Mouse (Mus musculus) forebrain, embryonic 11.5 days (tissue): ENCODE results near the gene Galnt10. TPM values are rescaled to one million over a fixed set of nuclear protein-coding genes. Genes with fewer than 3 reads are reported as not detected.
A peak's percentile ranks its signal among the peaks of the same experiment; 100 is the strongest.

Source experiments
- ATAC-seq: fragments of 200-750 bp; cut with Nextera tagmentation; replicated peaks from 2 replicates; pipeline ENCODE4 v1.8.0; 2017; ENCODE audit warnings: moderate TSS enrichment; ENCODE audit not compliant: low FRiP score
- DNase-seq: peaks from one replicate; pipeline ENCODE4 v3.0.0-alpha.2; 2017; ENCODE audit warnings: low spot score
- H3K27ac ChIP-seq: fragments of 300-500 bp; sonication (generic); 2 replicates; pipeline ENCODE4 v1.5.1; 2014; ENCODE audit warnings: low read depth, low read length
- H3K27me3 ChIP-seq: fragments of 300-500 bp; sonication (generic); 2 replicates; pipeline ENCODE4 v1.6.1; 2014; ENCODE audit warnings: mild to moderate bottlenecking, low read length, mixed read lengths; ENCODE audit not compliant: control insufficient read depth, insufficient read depth
- H3K36me3 ChIP-seq: fragments of 300-500 bp; sonication (generic); 2 replicates; pipeline ENCODE4 v1.6.1; 2014; ENCODE audit warnings: mild to moderate bottlenecking, low read length, moderate library complexity, mixed read lengths; ENCODE audit not compliant: control insufficient read depth, insufficient read depth
- H3K4me1 ChIP-seq: fragments of 300-500 bp; sonication (generic); replicated peaks from 2 replicates; pipeline ENCODE4 v1.6.1; 2014; ENCODE audit warnings: low read length, mixed read lengths; ENCODE audit not compliant: control insufficient read depth, insufficient read depth
- H3K4me2 ChIP-seq: fragments of 300-500 bp; sonication (generic); 2 replicates; pipeline ENCODE4 v1.6.1; 2014; ENCODE audit warnings: low read depth, mild to moderate bottlenecking, low read length, moderate library complexity, mixed read lengths; ENCODE audit not compliant: severe bottlenecking
- H3K4me3 ChIP-seq: fragments of 300-500 bp; sonication (generic); 2 replicates; pipeline ENCODE4 v1.5.1; 2014; ENCODE audit warnings: low read depth, low read length
- H3K9ac ChIP-seq: fragments of 300-500 bp; sonication (generic); 2 replicates; pipeline ENCODE4 v1.6.1; 2014; ENCODE audit warnings: low read length
- H3K9me3 ChIP-seq: fragments of 300-500 bp; sonication (generic); 2 replicates; pipeline ENCODE4 v1.6.1; 2016; ENCODE audit warnings: low read length, mixed read lengths; ENCODE audit not compliant: control insufficient read depth
- WGBS: fragments of 180-500 bp; shearing (Covaris S2); extraction: QIAGEN DNeasy Blood & Tissue Kit; methylation state at CpG from one replicate; pipeline ENCODE4 v1.1.7; 2014; 5-methylcytosine and 5-hydroxymethylcytosine counted together
- polyA plus RNA-seq: library from polyadenylated mRNA; unstranded; fragments of >200 nt; fragmentation: Nextera tagmentation; extraction: Ambion mirVana; gene quantifications from 2 replicates; pipeline ENCODE4 v1.2.1, GENCODE M21; 2014

Gene Galnt10
- polyA plus RNA-seq, 1 experiment from 2014 or later, result 18.1 TPM

- H3K4me3 ChIP-seq, result no peak overlapping the region
- no peaks in the 10 kb centered on the region for H3K4me1 ChIP-seq
- no peak overlapping the region for H3K9ac ChIP-seq
- WGBS, result 82% methylated on average over 6 of the region's 6 CpGs
- no peaks in the 10 kb centered on the region for H3K27me3 ChIP-seq
- no peaks in the 10 kb centered on the region for H3K36me3 ChIP-seq
- no peaks in the 10 kb centered on the region for H3K9me3 ChIP-seq
- H3K4me2 ChIP-seq, result no peak overlapping the region
- no peak for DNase-seq
- H3K27ac ChIP-seq, result no peak overlapping the region
- no peak for ATAC-seq
Measured at GRCm38 (mm10) chr11:57669522-57669921, 24.3 kb downstream of the Galnt10 start.

GRCm38 (mm10) chr11:57671120-57671697 is 26.0 kb downstream of the Galnt10 start:
- Histone ChIP-seq H3K4me3 (no peak overlapping the region), H3K9me3 (no peaks in the 10 kb centered on the region), H3K4me2 (no peak overlapping the region), H3K27ac (no peak overlapping the region), H3K36me3 (no peaks in the 10 kb centered on the region), H3K27me3 (no peaks in the 10 kb centered on the region), H3K4me1 (no peaks in the 10 kb centered on the region), H3K9ac (no peak overlapping the region)
- 15% methylated on average over 5 of the region's 5 CpGs for WGBS
- ATAC-seq (no peak), DNase-seq (no peak)

GRCm38 (mm10) chr11:57671797-57672196 is 26.6 kb downstream of the Galnt10 start:
- no peak for ATAC-seq
- Histone ChIP-seq H3K36me3 (no peaks in the 10 kb centered on the region), H3K27me3 (no peaks in the 10 kb centered on the region), H3K27ac (no peak overlapping the region), H3K9ac (no peak overlapping the region), H3K4me3 (no peak overlapping the region), H3K4me1 (no peaks in the 10 kb centered on the region), H3K9me3 (no peaks in the 10 kb centered on the region), H3K4me2 (no peak overlapping the region)
- WGBS, result 58% methylated on average over 10 of the region's 10 CpGs
- DNase-seq, result no peak

- Histone ChIP-seq H3K36me3 (no peaks in the 10 kb centered on the region), H3K9ac (no peak overlapping the region), H3K9me3 (no peaks in the 10 kb centered on the region), H3K4me2 (no peak overlapping the region), H3K4me1 (no peaks in the 10 kb centered on the region), H3K27me3 (no peaks in the 10 kb centered on the region), H3K4me3 (no peak overlapping the region), H3K27ac (no peak overlapping the region)
- ATAC-seq, result no peak
- DNase-seq, result no peak
- WGBS, result 90% methylated on average over 9 of the region's 9 CpGs
Measured at GRCm38 (mm10) chr11:57672995-57673394, 27.8 kb downstream of the Galnt10 start.

- Histone ChIP-seq H3K4me1 (no peaks in the 10 kb centered on the region), H3K9ac (no peak overlapping the region)
Measured at GRCm38 (mm10) chr11:57673977-57674687, 28.9 kb downstream of the Galnt10 start.

GRCm38 (mm10) chr11:57677261-57677660 is 32.0 kb downstream of the Galnt10 start:
- Histone ChIP-seq H3K36me3 (no peaks in the 10 kb centered on the region), H3K9me3 (no peaks in the 10 kb centered on the region), H3K9ac (no peak overlapping the region), H3K4me3 (no peak overlapping the region), H3K27ac (no peak overlapping the region), H3K27me3 (no peaks in the 10 kb centered on the region), H3K4me2 (no peak overlapping the region), H3K4me1 (no peaks in the 10 kb centered on the region)
- WGBS, result 80% methylated on average over 3 of the region's 3 CpGs
- ATAC-seq, result no peak
- DNase-seq, result no peak

More at GRCm38 (mm10) chr11:57673977-57674687, 28.9 kb downstream of the Galnt10 start:
- 84% methylated on average over 12 of the region's 12 CpGs for WGBS
- no peak for ATAC-seq
- Histone ChIP-seq H3K27ac (0 out of 2 replicates have a peak overlapping the region, but pooled peaks have one; percentile 37), H3K4me3 (no peak overlapping the region), H3K4me2 (no peak overlapping the region), H3K27me3 (no peaks in the 10 kb centered on the region), H3K9me3 (no peaks in the 10 kb centered on the region), H3K36me3 (no peaks in the 10 kb centered on the region)
- no peak for DNase-seq

- ATAC-seq, result no peak
- WGBS, result 49% methylated on average over 7 of the region's 7 CpGs
- no peaks in the 10 kb centered on the region for H3K36me3 ChIP-seq
- H3K9me3 ChIP-seq, result no peaks in the 10 kb centered on the region
- no peak overlapping the region for H3K4me3 ChIP-seq
- H3K9ac ChIP-seq, result no peak overlapping the region
- no peak overlapping the region for H3K27ac ChIP-seq
- DNase-seq, result no peak
- H3K4me2 ChIP-seq, result no peak overlapping the region
- H3K27me3 ChIP-seq, result no peaks in the 10 kb centered on the region
- no peaks in the 10 kb centered on the region; the same call in 1 of the 2 replicates for H3K4me1 ChIP-seq
Measured at GRCm38 (mm10) chr11:57682589-57682988, 37.3 kb downstream of the Galnt10 start.

GRCm38 (mm10) chr11:57683125-57683524 is 37.9 kb downstream of the Galnt10 start:
- ATAC-seq, result no peak
- Histone ChIP-seq H3K4me1 (no peaks in the 10 kb centered on the region; the same call in 1 of the 2 replicates), H3K36me3 (no peaks in the 10 kb centered on the region), H3K9ac (no peak overlapping the region), H3K4me3 (no peak overlapping the region), H3K27ac (no peak overlapping the region), H3K4me2 (no peak overlapping the region), H3K27me3 (no peaks in the 10 kb centered on the region), H3K9me3 (no peaks in the 10 kb centered on the region)
- DNase-seq, result no peak
- WGBS, result 87% methylated on average over 12 of the region's 12 CpGs

GRCm38 (mm10) chr11:57683931-57684330 is 38.7 kb downstream of the Galnt10 start:
- WGBS, result 81% methylated on average over 8 of the region's 8 CpGs
- Histone ChIP-seq H3K9me3 (no peaks in the 10 kb centered on the region), H3K4me1 (no peaks in the 10 kb centered on the region; the same call in 1 of the 2 replicates), H3K4me2 (no peak overlapping the region), H3K9ac (no peak overlapping the region), H3K4me3 (no peak overlapping the region), H3K36me3 (no peaks in the 10 kb centered on the region), H3K27ac (no peak overlapping the region), H3K27me3 (no peaks in the 10 kb centered on the region)
- no peak for ATAC-seq
- DNase-seq, result no peak
